In genomic region chr11:77307205-77307604, GRCm38 (mm10) we compare ENCODE assay signal across 17 mouse cellular contexts.
"Had no signal": no experiment of that assay in that cellular context is flagged by ENCODE, and none has a peak within 500 bp of the region (broad histone marks: within the 10 kb centered on the region; RNA-seq: fewer than 3 reads in every experiment).

No protein-coding gene starts in this region.

- H3K36me3 ChIP-seq: neural tube, embryonic 12.5 days; neural tube, embryonic 13.5 days; neural tube, embryonic 15.5 days; stomach, embryonic 15.5 days had no signal

- H3K9ac ChIP-seq: neural tube, embryonic 12.5 days; neural tube, embryonic 13.5 days; neural tube, embryonic 15.5 days; stomach, embryonic 15.5 days had no signal

- H3K27ac ChIP-seq: neural tube, embryonic 12.5 days; neural tube, embryonic 13.5 days; neural tube, embryonic 15.5 days; stomach, embryonic 15.5 days; stomach, postnatal 0 days had no signal

- H3K27me3 ChIP-seq: neural tube, embryonic 12.5 days; neural tube, embryonic 13.5 days; neural tube, embryonic 15.5 days; stomach, embryonic 15.5 days had no signal

- DNase-seq: retina, postnatal 1 day; right cerebral cortex, adult 18-20 months; right cerebral cortex, postnatal 14 days; right cerebral cortex, postnatal 25 days; right cerebral cortex, postnatal 4 days; spleen, adult 18-20 months; thymus, adult 18-20 months; thymus, adult 2 months; thymus, postnatal 14 days; thymus, postnatal 25 days; thymus, postnatal 36 days; thymus, postnatal 4 days had no signal

- H3K4me1 ChIP-seq: neural tube, embryonic 12.5 days; neural tube, embryonic 13.5 days; neural tube, embryonic 15.5 days; stomach, embryonic 15.5 days had no signal

- H3K4me3 ChIP-seq: neural tube, embryonic 12.5 days; neural tube, embryonic 13.5 days; neural tube, embryonic 15.5 days; stomach, embryonic 15.5 days had no signal

- H3K9me3 ChIP-seq: neural tube, embryonic 12.5 days; neural tube, embryonic 13.5 days; neural tube, embryonic 15.5 days; stomach, embryonic 15.5 days had no signal
